Mouse (Mus musculus) cerebellum, adult 2 months (tissue): ENCODE results near the gene Man1b1. TPM values are rescaled to one million over a fixed set of nuclear protein-coding genes. Genes with fewer than 3 reads are reported as not detected.

Source experiments
- DNase-seq, 2 experiments: peaks; one replicate each; pipeline ENCODE4 v3.0.0; 2021
- H3K27ac ChIP-seq: fragments of 200-500 bp; 2 replicates; pipeline ENCODE4 v1.5.1; 2012; ENCODE audit warnings: low read length, control low read depth, inconsistent platforms; ENCODE audit not compliant: insufficient read depth
- H3K27me3 ChIP-seq: fragments of 200-500 bp; 2 replicates; pipeline ENCODE4 v1.6.1; 2012; ENCODE audit warnings: inconsistent platforms, mild to moderate bottlenecking, low read length, moderate library complexity; ENCODE audit not compliant: control insufficient read depth, insufficient read depth
- H3K4me1 ChIP-seq: fragments of 200-500 bp; 2 replicates; pipeline ENCODE4 v1.6.1; 2011; ENCODE audit warnings: low read length; ENCODE audit not compliant: control insufficient read depth, insufficient read depth
- H3K4me3 ChIP-seq: fragments of 200-500 bp; replicated peaks from 2 replicates; pipeline ENCODE3; 2011; ENCODE audit warnings: mild to moderate bottlenecking, low read depth, low read length, control low read depth; ENCODE audit not compliant: insufficient read depth
- CTCF ChIP-seq: fragments of 200-500 bp; IDR thresholded peaks from 2 replicates; pipeline ENCODE4 v1.5.1; 2011; ENCODE audit warnings: low read depth, mild to moderate bottlenecking, control low read depth, low read length, moderate library complexity, borderline replicate concordance; ENCODE audit not compliant: insufficient read depth
- POLR2A ChIP-seq: fragments of 200-500 bp; IDR thresholded peaks from 2 replicates; pipeline ENCODE4 v1.6.1; 2011; ENCODE audit warnings: low read length, control low read depth, borderline replicate concordance; ENCODE audit not compliant: insufficient read depth
- WGBS: fragments of 180-500 bp; shearing (Covaris S2); methylation state at CpG from one replicate; pipeline ENCODE4 v1.1.7; 2018; 5-methylcytosine and 5-hydroxymethylcytosine counted together
- polyA plus RNA-seq: library from polyadenylated mRNA; depleted of rRNA; stranded (reverse); fragments of >200 nt; gene quantifications from 2 replicates; pipeline ENCODE4 v1.2.3, GENCODE M21; 2012

Man1b1 gene
- polyA plus RNA-seq, 1 experiment: 34.1 TPM

GRCm38 (mm10) chr2:25289651-25290050 is 42.5 kb upstream of the Man1b1 start, which contains the start of gene Lrrc26:
Lrrc26 (plus strand) TSS chr2:25289915.
- H3K4me1 ChIP-seq: peaks cover 67% of the 10 kb centered on the region
- peak within 1 kb of the TSS; percentile 68 for H3K27ac ChIP-seq
- H3K27me3 ChIP-seq: no peaks in the 10 kb centered on the region
- DNase-seq: peak; percentile 82 to 86
- H3K4me3 ChIP-seq: peak within 1 kb of the TSS; percentile 29
- TF ChIP-seq POLR2A (peak; percentile 16; the same call in 1 of the 2 replicates), CTCF (no peak)
- 2% methylated on average over 11 of the region's 11 CpGs for WGBS

GRCm38 (mm10) chr2:25290101-25290815 is 41.9 kb upstream of the Man1b1 start:
- TF ChIP-seq CTCF: no peak
- TF ChIP-seq POLR2A: peak; percentile 45; the same call in 1 of the 2 replicates
- DNase-seq: peak; percentile 83 to 87
- Histone ChIP-seq H3K27me3 (no peaks in the 10 kb centered on the region), H3K4me1 (peaks cover 67% of the 10 kb centered on the region), H3K4me3 (peak overlapping the region; percentile 29), H3K27ac (peak overlapping the region; percentile 68)
- under 1% methylated on average over 54 of the region's 54 CpGs for WGBS

- WGBS: 2% methylated on average over 18 of the region's 18 CpGs
- peak overlapping the region; percentile 29 for H3K4me3 ChIP-seq
- DNase-seq: no peak
- H3K4me1 ChIP-seq: peaks cover 67% of the 10 kb centered on the region
- H3K27me3 ChIP-seq: no peaks in the 10 kb centered on the region
- H3K27ac ChIP-seq: peak overlapping the region; percentile 68
- TF ChIP-seq POLR2A (no peak), CTCF (no peak)
Observed at GRCm38 (mm10) chr2:25290816-25291130, 41.4 kb upstream of the Man1b1 start.

- peak; percentile 54 to 67 for DNase-seq
- peak overlapping the region; percentile 68; the same call in 1 of the 2 replicates for H3K27ac ChIP-seq
- TF ChIP-seq POLR2A (no peak), CTCF (no peak)
- peaks cover 63% of the 10 kb centered on the region for H3K4me1 ChIP-seq
- H3K4me3 ChIP-seq: no peak overlapping the region
- 17% methylated on average over 32 of the region's 32 CpGs for WGBS
- H3K27me3 ChIP-seq: no peaks in the 10 kb centered on the region
Observed at GRCm38 (mm10) chr2:25291184-25292053, 40.7 kb upstream of the Man1b1 start.

- H3K4me1 ChIP-seq: peaks cover 62% of the 10 kb centered on the region
- TF ChIP-seq CTCF (no peak), POLR2A (no peak)
- peak; percentile 38 to 64 for DNase-seq
- 13% methylated on average over 43 of the region's 43 CpGs for WGBS
- H3K4me3 ChIP-seq: no peak overlapping the region
- H3K27ac ChIP-seq: no peak overlapping the region
- no peaks in the 10 kb centered on the region for H3K27me3 ChIP-seq
Observed at GRCm38 (mm10) chr2:25292054-25292544, 40.0 kb upstream of the Man1b1 start.

GRCm38 (mm10) chr2:25292856-25293255 is 39.3 kb upstream of the Man1b1 start:
- DNase-seq: peak; percentile 75 to 82
- TF ChIP-seq POLR2A: no peak
- TF ChIP-seq CTCF: peak; percentile 75; the same call in 1 of the 2 replicates
- peaks cover 62% of the 10 kb centered on the region for H3K4me1 ChIP-seq
- no peaks in the 10 kb centered on the region for H3K27me3 ChIP-seq
- 0% methylated on average over 1 of the region's 1 CpGs for WGBS
- H3K27ac ChIP-seq: no peak overlapping the region
- H3K4me3 ChIP-seq: no peak overlapping the region

GRCm38 (mm10) chr2:25293706-25294105 is 38.4 kb upstream of the Man1b1 start:
- Histone ChIP-seq H3K27me3 (no peaks in the 10 kb centered on the region), H3K4me1 (peaks cover 61% of the 10 kb centered on the region), H3K27ac (no peak overlapping the region), H3K4me3 (no peak overlapping the region)
- DNase-seq: peak; percentile 38 to 42
- TF ChIP-seq CTCF (no peak), POLR2A (no peak)
- WGBS: 55% methylated on average over 9 of the region's 9 CpGs
